Mouse (Mus musculus) adrenal gland, adult 2 months (tissue): ENCODE measurements at regions not wholly inside any gene's neighbourhood (a gene's known extent, or its start where the extent isn't known, plus 50 kb on each side); places are given as distances from the start of the nearest gene placed in this dataset.
"Not testable (repeated sequence)": the region's sequence is repeated elsewhere in the genome, so short reads cannot be mapped to it uniquely, and the experiment has no call there.

Experiments used
- DNase-seq: peaks from one replicate; pipeline ENCODE4 v3.0.0; 2021

- DNase-seq = no peak
These were observed 62.1 kb downstream of the Naa11 start for GRCm38 (mm10) chr5:97330074-97330473.

GRCm38 (mm10) chr5:97325831-97326230 is 66.3 kb downstream of the Naa11 start:
- no peak for DNase-seq

GRCm38 (mm10) chr5:97323873-97324272 is 68.3 kb downstream of the Naa11 start:
- DNase-seq = no peak

- DNase-seq = no peak
These were observed 72.2 kb downstream of the Naa11 start for GRCm38 (mm10) chr5:97319816-97320487.

- DNase-seq = no peak
These were observed 85.3 kb downstream of the Naa11 start for GRCm38 (mm10) chr5:97306902-97307301.

GRCm38 (mm10) chr5:97304921-97305320 is 87.3 kb downstream of the Naa11 start:
- peak; percentile 10 for DNase-seq

- DNase-seq = no peak
These were observed 90.6 kb downstream of the Naa11 start for GRCm38 (mm10) chr5:97301621-97302020.

- no peak for DNase-seq
These were observed 91.3 kb downstream of the Naa11 start for GRCm38 (mm10) chr5:97300861-97301260.

GRCm38 (mm10) chr5:97300114-97300840 is 91.9 kb downstream of the Naa11 start:
- DNase-seq = no peak

- DNase-seq = no peak
These were observed 92.5 kb downstream of the Naa11 start for GRCm38 (mm10) chr5:97299631-97300030.

GRCm38 (mm10) chr5:97296213-97296612 is 96.0 kb downstream of the Naa11 start:
- DNase-seq = no peak

- DNase-seq = no peak
These were observed 102.0 kb downstream of the Naa11 start for GRCm38 (mm10) chr5:97290166-97290681.

- DNase-seq = no peak
These were observed 102.6 kb downstream of the Naa11 start for GRCm38 (mm10) chr5:97289401-97290165.

GRCm38 (mm10) chr5:97279455-97279854 is 112.7 kb downstream of the Naa11 start:
- no peak for DNase-seq

GRCm38 (mm10) chr5:97277795-97278572 is 114.2 kb downstream of the Naa11 start:
- DNase-seq = no peak

GRCm38 (mm10) chr5:97276724-97277123 is 115.5 kb downstream of the Naa11 start:
- no peak for DNase-seq

- DNase-seq = not testable (repeated sequence)
These were observed 127.5 kb downstream of the Naa11 start for GRCm38 (mm10) chr5:97264666-97265065.

- no peak for DNase-seq
These were observed 135.1 kb downstream of the Naa11 start for GRCm38 (mm10) chr5:97257106-97257505.

GRCm38 (mm10) chr5:97256445-97257060 is 135.6 kb downstream of the Naa11 start:
- no peak for DNase-seq

GRCm38 (mm10) chr5:97236930-97237329 is 125.5 kb upstream of the Paqr3 start:
- DNase-seq = no peak

- DNase-seq = no peak
These were observed 115.0 kb upstream of the Paqr3 start for GRCm38 (mm10) chr5:97226425-97226824.
